Mouse (Mus musculus) layer of hippocampus, postnatal 14 days (tissue): ENCODE data around the gene Eci2. TPM values are rescaled to one million over a fixed set of nuclear protein-coding genes. Genes with fewer than 3 reads are reported as not detected.
A peak's percentile ranks its signal among the peaks of the same experiment; 100 is the strongest.
"Not testable (repeated sequence)": the region's sequence is repeated elsewhere in the genome, so short reads cannot be mapped to it uniquely, and the experiment has no call there.

Source experiments
- DNase-seq, 2 experiments: peaks; one replicate each; pipeline ENCODE4 v3.0.0; 2021 to 2022; ENCODE audit warnings: low spot score in 2 of 2, mixed read lengths in 1 of 2
- long read RNA-seq, 2 experiments: library from polyadenylated mRNA; stranded (forward); transcript quantifications; one replicate each; pipeline ENCODE4 v2.0.0; 2021
- total RNA-seq, 2 experiments: library from RNA; stranded (reverse); gene quantifications; 2 replicates each; pipeline ENCODE4 v1.2.3; 2021

The Eci2 gene
- 10 to 100 TPM; 52.7 to 54.4 TPM for total RNA-seq
- long read RNA-seq, experiment 1, transcript Eci2-201 (10 exons, 1,746 nt), result major isoform, 12 of 48 reads
- long read RNA-seq, experiment 1, transcript Eci2-211 (10 exons, 1,426 nt), result minor isoform, 7 of 48 reads
- long read RNA-seq, experiment 1, partial matches to known transcripts, result 1 of 48 reads
- long read RNA-seq, experiment 1, other reads (novel, unspliced or antisense), result 24 of 48 reads
- long read RNA-seq, experiment 2, transcript Eci2-201 (10 exons, 1,746 nt), result minor isoform, 15 of 65 reads
- long read RNA-seq, experiment 2, transcript Eci2-211 (10 exons, 1,426 nt), result major isoform, 16 of 65 reads
- long read RNA-seq, experiment 2, partial matches to known transcripts, result 1 of 65 reads
- long read RNA-seq, experiment 2, other reads (novel, unspliced or antisense), result 29 of 65 reads

DNA sequence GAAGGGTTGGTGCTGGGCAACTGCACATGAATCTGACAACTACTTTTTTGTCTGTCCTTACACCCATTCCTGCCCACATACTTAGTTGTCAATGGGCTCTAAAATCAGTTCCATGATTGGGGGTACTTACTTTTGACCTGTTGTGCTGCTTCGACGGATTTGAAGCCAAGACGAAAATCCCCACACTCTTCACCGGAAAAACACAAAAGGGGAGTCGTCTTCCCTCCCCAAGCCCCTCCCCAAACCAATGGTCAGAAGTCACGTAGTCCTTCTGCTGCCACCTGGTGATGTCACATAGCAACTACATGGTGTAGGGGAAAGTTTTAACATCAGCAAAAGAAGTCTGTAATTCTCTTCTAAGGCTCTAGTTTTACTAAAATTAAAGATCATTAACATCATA is at the start of gene Eci2:
Gene Eci2, minus strand, starts transcription at position 218 of the 400 bp plus-strand sequence.
- peak in 1 of 2 experiments; percentile 21 for DNase-seq

DNA sequence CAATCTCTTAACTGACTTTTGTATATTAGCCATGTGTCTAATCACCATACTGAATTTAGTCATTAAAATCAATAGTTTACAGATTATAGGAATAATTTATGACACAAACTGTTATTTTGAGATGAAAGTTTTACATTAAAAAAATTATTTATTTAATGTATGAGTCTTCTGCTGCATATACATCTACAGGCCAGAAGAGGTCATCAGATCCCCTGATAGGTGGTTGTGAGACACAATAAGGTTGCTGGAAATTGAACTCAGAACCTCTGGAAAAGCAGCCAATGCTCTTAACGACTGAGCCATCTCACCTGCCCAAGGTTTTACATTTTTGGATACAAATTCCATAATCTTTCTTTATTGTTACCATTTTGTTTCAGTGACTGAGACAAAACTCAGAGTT is 48.0 kb upstream of the Eci2 start:
- no peak for DNase-seq

DNA sequence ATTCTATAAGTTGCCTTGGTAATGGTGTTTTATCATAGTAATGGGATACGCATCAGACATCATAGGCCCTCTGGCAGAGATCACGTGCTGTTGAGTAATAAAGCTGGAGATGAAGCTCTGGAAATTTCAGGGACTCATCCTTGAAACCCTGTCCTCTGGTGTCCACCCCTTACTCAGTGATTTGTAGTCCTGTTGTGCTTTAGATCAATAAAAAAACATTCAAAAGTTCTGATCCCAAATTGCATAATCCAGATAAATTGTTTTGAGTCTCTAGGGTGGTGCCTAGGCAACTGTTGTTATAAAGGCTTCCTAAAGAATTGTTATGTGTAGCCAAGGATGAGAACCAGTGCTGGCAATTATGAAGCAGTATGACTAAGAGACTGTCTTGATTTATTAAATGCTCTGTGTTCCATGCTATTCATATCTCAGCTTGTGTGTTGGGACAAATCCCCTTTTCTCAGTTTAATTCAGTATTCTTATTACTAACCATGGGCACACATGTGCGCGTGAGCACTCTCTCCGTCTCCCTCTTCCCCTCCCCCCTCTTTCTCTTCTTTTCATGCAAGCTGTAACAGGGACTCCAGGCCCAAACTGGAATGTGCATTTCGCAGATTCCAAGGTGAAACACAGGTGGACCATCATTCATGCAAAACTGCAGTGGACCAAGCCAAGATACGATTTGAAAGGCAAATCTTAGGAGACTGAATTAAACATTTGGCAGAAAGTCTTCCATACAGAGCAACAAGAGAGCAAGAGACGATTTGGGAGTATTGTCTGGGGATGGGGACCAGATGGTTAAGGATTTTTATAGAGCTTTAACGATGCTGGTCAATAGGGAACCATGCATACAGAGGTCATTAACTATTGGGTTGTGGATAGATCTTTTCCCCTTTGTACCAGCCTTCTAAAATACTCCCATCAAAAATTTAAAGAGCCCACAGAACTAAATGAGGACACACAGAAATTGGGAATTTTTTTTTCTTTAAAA is 43.9 kb upstream of the Eci2 start:
- DNase-seq, result no peak

DNA sequence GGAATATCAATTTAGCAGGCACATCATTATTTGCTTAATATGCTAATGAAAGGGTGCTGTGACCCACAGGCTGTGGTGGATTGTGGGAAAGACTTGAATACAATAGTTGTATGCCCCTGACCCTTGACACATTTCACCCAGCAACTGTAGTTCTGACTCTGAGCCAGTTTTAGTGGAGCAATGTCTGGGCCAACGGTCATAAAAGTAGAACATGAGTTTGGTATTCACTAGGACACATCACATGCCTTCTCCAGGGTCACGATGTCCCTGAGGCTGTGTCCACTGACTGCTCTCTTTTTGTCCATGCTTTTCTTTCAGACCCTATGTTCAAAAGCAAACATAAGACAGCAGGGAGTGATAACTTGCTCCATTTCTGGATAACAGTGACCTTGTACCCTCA is 40.2 kb upstream of the Eci2 start:
- no peak for DNase-seq

DNA sequence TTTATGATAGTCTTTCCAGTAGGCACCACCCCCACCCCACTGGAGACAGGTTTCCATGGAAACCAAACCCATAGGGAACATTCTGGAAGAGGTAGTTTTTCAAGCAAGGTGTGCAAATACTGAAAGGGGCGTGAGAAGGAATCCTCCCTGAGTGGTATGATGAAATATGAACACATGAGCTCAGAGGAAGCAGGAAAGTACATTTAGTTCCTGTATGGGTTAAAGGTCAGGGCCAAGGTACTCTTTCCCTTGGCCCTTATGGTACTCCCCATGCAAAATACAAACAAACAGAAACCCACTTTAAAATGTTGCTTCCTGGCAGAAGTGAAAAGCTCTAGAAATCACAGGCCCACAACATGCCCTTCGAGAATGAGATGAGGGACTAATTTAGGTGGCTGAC is 39.1 kb upstream of the Eci2 start:
- no peak for DNase-seq

DNA sequence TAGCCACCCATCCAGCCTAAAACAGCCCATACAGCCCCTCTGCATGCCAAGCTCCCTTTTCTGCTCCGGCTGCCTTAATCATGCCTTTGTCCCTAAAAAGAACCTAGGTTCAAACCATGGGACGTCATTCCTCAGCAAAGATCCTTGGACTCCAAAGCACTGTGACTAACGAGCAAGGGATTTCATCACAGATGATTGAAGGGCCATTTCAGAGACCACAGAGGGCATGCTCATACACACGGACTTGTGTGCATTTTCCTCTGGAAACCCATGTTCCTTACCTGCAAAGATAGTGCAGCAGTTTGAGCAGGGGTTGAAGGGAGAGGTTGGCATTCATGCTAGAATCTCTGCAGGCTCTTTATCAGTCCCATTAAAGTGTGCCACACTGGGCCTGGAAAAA is 37.5 kb upstream of the Eci2 start:
- no peak for DNase-seq

DNA sequence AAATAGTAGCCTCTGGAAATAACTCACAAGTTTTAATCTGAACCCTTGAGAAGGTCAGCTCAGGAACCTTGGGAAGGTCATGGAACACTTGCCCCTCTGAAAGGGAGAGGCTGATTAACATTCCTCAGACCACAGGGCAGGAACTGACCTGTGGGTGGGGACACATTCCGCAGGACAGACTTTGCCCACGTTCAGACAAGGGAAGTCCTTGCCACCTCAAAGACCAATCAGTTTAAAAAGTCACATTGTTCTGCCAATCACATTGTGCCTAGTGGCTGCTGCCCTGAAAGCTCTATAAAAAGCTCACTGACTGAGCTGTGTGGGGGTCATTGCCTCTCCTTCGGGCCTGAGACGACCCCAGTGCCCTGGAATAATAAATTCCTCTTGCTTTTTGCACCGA is 31.2 kb upstream of the Eci2 start:
- no peak for DNase-seq

DNA sequence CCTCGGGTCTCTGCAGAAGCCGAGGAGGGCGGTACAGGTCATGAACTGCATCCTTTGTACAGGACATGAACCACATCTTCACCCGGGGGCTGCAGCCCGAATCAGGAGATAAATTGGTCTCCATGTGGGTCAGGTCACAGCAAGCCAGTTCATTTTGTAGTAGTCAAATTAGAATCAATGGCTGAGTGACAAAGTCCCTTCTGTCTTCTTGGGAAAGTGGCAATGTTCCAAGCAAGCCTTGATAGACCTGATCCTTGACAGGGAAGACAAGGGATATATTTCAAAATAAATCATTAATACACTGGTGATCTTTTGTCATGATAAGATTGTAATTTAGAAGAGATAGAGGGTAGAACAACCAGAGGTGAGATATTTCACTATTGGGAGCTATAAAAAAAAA is 9.6 kb upstream of the Eci2 start:
- DNase-seq, result no peak

DNA sequence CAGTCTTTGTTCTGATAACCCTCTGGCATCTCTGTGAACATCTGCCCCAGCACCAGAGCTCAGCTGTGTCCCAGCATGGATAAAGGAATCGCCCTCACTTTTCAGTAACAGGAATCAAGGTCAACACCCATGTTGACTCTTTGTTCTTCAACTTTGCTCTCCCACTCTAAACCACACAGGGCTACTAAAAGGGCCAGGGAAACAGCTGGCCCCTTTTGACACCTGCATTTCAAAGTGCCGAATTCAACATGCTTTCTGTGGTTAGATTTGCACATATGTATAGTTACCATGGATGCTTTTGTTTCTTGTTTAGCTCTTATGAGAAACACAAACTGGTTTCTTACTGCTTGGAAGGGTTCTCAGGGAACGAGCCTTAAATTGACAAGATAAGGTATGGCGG is 8.8 kb upstream of the Eci2 start:
- no peak for DNase-seq

DNA sequence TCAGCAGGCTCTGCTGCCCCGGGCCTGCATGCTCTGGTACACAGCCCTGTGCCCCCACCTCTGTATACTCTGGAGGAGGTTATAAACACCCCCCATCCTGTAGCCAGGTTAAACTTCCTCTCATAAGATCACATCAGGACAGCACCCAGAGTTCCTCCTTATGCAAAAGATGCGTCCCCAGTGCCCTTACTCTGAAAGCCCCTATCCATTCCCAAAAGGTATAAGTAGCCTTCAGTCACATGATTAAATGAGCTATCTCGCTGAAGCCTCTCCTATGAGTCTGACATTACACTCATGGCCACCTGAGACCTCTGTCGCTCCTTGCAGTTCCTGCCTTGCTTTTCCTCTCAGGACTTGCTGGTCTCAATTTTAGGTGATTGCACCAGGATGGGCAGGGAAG is 6.7 kb upstream of the Eci2 start:
- no peak for DNase-seq

DNA sequence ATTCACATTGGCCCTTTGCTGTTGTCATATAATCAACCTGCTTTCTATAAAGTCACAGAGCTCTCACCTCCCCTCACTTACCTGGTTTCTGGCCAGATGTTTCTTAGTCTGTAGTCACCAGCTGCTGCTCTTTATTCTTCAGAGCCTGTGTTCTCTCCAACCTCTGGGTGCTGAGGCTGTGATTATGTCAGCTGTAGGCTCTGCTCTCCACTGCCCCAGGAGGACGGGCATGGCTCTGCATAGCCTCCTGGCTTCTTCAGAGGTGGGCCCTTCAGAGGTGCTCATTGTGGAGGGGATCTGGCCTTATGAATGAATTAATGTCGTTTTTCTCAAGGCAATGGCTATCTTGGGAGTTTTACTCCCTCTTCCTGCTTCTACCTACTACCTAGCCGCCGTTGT is 4.8 kb upstream of the Eci2 start:
- DNase-seq, result no peak

DNA sequence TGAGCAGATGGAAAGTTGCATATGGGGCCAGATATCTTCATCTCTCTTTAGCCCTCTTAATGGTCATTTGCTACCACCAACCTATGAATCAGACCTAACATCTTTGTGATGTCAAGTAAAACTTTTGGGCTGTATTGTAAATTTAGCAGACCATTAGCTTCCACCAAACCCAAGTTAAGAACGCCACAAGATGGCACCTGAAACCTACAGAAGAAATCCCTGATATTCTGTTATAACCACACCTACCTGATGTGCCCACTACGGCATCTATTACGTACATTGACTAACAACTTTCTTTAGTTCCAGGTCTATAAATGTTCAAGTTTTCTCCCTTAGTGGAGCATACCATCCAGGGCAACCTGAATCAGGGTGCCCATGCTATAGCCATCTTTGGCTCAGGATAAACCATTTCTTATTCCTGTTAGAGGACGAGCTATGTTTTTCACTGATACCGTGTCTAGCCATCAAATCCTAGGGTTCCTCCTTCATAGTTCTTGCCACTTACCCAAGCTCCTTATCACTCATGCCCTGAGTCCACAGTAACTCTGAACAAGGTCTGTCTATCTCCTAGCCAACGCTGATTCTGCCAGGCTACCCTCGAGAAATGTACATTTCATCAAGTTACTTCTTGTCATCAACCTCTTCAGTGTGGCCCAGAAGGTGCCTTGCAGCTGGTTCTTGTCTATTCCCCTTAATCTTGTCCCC is 4.2 kb upstream of the Eci2 start:
- peak in 1 of 2 experiments; percentile 35 for DNase-seq

DNA sequence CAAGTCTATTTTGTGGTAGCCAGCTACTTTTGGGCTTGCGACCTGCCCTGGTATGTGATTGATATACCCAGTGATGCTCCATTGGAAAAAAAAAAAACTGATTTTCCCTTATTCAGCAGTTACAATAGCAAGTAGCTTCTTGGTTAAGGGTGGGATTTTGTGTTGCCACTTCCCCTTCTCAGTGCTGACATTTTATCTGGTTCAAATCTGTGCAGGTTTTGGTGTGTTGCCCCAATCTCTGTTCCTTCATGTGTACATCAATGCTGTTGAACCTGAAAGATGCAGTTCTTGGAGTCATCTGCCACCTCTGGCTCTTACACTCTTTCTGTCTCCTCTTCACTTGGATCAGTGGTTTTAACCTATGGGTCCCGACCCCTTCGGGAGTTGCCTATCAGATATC is 1.5 kb upstream of the Eci2 start:
- no peak for DNase-seq

DNA sequence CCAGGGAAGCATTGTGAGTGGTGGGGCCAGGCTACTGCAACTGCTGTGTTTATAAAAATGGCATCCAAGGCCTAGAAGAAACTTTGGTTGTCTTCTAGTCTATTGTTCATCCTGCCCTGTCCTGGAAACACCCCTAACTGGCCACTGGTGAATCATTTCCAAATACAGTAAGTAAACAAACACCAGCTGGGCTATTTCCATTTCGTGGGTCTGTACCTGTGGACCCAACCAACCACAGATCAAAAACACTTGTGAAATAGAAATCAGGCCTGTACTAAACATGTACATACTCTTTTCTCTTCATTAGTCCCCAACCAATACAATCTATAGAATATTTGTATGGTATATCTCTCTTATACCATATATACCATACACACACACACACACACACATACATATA is 3.5 kb downstream of the Eci2 start:
- not testable (repeated sequence) for DNase-seq

DNA sequence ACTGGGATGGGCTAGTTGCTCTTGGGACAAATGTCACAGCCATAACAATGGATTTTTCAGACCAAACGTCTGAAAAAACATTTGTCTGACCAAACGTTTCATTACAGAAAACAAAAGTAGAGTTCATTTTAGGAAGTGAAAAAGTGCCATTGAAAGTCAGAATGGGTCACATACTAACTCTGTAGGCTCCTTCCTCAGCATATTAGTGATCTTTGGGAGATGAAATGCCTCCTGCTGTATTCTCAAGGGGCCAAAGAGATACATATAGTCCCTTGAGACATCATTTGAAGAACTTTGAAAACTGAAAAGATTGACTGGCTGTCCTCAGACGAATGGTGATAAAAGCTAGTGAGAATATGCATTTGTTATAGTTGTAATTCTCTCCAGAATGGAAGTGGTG is 6.5 kb downstream of the Eci2 start:
- no peak for DNase-seq

DNA sequence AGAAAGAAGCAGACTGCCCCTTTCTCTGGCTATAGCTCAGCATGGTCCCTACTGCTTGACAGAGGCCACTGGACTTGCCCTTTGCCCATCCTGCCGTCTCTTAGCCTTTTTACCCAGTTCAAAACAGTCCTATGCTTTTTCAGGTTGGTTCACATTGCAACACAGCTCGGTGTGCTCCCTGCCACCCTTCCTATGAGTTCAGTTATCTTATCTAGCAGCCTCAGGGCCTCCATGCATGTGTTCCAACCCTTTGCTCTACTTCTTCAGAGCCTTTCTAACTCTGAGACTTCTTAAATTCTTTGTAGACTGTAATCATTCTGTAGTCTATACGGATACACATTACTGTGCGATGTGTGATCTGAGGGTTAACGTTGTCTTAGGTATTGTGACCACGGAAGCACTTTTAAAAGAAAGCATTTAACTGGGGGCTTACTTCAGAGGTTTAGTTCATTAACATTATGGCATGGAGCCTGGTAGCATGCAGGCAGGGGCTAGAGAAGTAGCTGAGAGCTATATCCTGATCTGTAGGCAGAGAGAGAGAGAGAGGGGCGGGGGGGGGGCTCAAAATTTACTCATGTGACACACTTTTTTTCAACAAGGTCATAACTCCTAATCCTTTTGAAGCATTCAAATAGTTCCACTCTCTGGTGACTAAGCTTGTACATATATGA is 7.9 kb downstream of the Eci2 start:
- DNase-seq, result no peak

DNA sequence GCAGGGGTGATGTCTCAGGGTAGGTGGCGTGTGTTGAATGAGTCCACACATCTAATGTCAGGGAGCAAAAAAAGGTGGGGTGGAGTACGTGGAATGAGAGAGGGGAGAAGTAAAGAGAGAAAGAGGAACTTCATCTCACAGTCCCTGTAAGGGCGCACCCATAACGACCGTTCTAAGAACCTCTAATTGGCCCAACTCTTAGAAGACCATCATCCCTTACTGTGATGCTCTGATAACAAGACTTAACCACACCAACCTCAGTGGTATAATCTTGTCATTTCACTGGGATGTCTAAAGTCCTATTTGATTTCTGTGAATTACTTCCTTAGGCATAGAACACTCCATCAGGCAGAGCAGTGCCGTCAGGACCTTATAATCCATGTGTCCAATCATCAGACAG is 9.5 kb downstream of the Eci2 start:
- no peak for DNase-seq

DNA sequence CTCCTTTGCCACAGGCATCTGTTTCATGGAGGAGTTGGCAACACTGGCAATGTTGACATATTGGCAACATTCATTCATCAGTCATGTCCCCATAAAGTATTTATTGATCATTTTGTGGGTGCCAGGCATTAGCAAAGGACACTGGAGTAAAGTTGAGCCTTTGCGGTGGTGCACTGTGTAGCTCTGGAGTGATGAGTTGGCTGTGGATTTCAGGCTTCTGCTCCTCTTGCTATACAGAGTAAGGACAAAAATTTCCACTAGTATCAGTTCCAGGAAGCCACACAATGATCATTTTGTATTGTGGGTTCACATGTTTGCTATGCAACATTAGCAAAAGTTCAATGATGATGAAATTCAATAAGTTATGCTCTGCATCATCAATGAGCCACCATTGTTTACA is 10.8 kb downstream of the Eci2 start:
- DNase-seq, result no peak

DNA sequence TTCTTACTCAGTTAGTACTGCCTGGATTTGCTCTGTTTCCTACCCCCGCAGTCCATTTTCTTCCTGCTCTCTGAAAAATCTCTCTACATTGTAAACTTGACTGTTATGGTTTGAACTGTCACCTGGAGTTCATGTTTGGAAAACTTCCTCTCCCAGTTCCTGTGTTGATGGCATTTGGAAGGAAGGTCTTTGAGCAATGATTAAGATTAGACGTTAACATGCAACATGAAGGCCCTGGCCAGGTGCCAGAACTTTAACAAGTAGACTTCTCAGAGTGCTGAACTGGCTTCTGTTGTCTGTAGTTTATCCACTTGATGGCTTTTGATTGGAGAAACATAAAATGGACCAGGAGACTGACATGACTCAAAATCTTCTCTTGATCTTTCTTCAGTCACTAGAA is 31.0 kb downstream of the Eci2 start:
- no peak for DNase-seq

DNA sequence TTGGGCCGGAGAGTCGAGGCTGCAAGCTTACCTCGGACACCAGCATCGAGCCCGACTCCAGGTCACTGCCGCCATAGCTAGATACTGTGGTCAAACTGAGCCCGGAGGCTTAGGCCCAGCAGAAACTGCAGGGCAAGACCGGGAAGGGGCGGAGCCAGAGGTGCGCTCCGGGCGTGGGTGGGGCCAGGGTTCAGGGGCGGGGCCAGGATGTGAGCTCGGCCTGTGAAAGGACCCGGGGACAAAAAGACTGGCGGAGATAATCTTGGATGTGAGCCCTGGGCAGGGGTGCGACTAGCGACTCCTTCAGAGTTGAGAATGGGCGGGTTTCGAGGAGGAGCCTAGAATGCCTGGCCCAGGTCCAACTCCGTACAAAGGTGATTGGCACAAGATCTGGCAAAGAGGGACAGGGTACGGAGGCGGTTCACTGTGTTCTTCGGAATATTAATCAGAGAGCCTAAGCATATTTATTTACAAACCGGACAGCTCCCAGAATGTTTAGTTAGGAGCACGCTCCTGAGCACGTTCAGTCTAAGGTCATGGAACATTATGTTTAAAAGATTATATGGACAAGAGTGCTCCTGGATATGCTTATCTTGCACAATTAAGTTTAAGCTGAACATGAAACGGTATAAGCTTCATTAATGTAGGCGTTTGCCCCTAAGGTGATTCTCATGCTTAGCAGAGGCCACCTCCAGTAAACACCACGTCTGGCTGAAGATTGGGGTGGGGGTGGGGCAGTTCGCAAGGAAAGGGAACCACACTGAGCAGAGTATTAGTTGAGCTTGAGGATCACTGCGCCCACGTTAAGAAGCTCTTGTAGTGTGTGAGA is 32.7 kb downstream of the Eci2 start:
- peak; percentile 83 to 93 for DNase-seq
